Mouse (Mus musculus): ENCODE data around the gene Auts2. TPM values are rescaled to one million over a fixed set of nuclear protein-coding genes. Genes with fewer than 3 reads are reported as not detected.

The Auts2 gene
- polyA plus RNA-seq, 1 experiment, result 39.0 TPM

DNA sequence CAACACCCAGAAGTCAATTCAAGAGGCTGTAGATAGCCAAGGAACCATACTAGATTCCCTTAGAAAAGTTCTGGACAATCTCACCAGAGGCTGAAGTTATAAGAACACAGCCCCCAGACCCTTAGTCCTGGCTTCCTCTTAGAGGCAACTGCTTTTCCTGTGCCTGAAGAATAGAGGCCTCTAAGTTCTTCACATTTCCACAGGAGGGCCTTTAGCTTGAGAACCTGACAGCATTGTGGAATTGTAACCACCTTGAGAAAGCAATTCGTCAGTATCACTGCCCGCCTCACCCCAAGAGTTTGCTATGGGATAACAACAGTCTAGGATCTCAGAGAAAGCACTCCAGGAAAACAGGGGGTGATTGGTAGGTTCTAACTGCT lies 75.8 kb downstream of the Auts2 start:
- H3K4me1 ChIP-seq (ENCODE audit: control insufficient read depth, insufficient read depth, low read length), result peaks cover 4% of the 10 kb centered on the region; the same call in 1 of the 2 replicates
- no peak overlapping the region for H3K4me3 ChIP-seq (replicated peaks; ENCODE audit: insufficient read depth, low read depth, low read length)
- no peaks in the 10 kb centered on the region for H3K27me3 ChIP-seq (ENCODE audit: control insufficient read depth, insufficient read depth, low read length)
- no peak overlapping the region for H3K27ac ChIP-seq (ENCODE audit: insufficient read depth, low read length)
- no peak for TF ChIP-seq POLR2A (IDR thresholded peaks at IDR 0.05; ENCODE audit: borderline replicate concordance, insufficient read depth, low read length)
- DNase-seq, result no peak
- 88% methylated on average over 2 of the region's 2 CpGs for WGBS

- H3K27me3 ChIP-seq (ENCODE audit: control insufficient read depth, insufficient read depth, low read length), result no peaks in the 10 kb centered on the region
- 92% methylated on average over 16 of the region's 16 CpGs for WGBS
- H3K27ac ChIP-seq (ENCODE audit: insufficient read depth, low read length), result no peak overlapping the region
- no peak overlapping the region for H3K4me3 ChIP-seq (replicated peaks; ENCODE audit: insufficient read depth, low read depth, low read length)
- peaks cover 4% of the 10 kb centered on the region; the same call in 1 of the 2 replicates for H3K4me1 ChIP-seq (ENCODE audit: control insufficient read depth, insufficient read depth, low read length)
- TF ChIP-seq POLR2A (IDR thresholded peaks at IDR 0.05; ENCODE audit: borderline replicate concordance, insufficient read depth, low read length) (no peak), CTCF (IDR thresholded peaks at IDR 0.05; ENCODE audit: borderline replicate concordance, insufficient read depth, low read depth, low read length) (no peak)
- no peak for DNase-seq
These were observed 76.4 kb downstream of the Auts2 start for GRCm38 (mm10) chr5:132466427-132467363.

DNA sequence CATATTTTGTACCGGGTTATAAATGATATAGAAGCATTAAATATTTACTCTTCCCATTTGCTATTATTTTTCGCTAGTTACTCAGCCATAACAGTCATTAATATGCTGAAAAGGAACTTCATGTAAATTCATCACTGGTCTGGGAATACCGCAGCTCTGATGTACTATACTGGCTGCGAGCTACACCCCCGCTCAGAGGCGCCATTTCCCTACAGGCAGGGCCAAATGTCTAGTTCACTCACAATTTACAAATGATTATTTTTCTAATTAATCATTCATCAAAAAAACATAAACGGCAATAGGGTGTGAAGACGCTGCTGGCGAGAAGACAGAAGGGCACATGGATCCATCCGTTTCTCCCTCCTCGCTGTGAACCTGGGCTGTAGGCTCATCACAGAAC lies 80.6 kb downstream of the Auts2 start:
- Histone ChIP-seq H3K4me1 (ENCODE audit: control insufficient read depth, insufficient read depth, low read length) (peaks cover 4% of the 10 kb centered on the region; the same call in 1 of the 2 replicates), H3K27me3 (ENCODE audit: control insufficient read depth, insufficient read depth, low read length) (no peaks in the 10 kb centered on the region), H3K4me3 (replicated peaks; ENCODE audit: insufficient read depth, low read depth, low read length) (no peak overlapping the region), H3K27ac (ENCODE audit: insufficient read depth, low read length) (no peak overlapping the region)
- 87% methylated on average over 11 of the region's 11 CpGs for WGBS
- no peak for DNase-seq
- no peak for TF ChIP-seq POLR2A (IDR thresholded peaks at IDR 0.05; ENCODE audit: borderline replicate concordance, insufficient read depth, low read length)
- TF ChIP-seq CTCF (IDR thresholded peaks at IDR 0.05; ENCODE audit: borderline replicate concordance, insufficient read depth, low read depth, low read length), result no peak

GRCm38 (mm10) chr5:132458498-132458897 lies 84.6 kb downstream of the Auts2 start:
- Histone ChIP-seq H3K27me3 (ENCODE audit: control insufficient read depth, insufficient read depth, low read length) (no peaks in the 10 kb centered on the region), H3K27ac (ENCODE audit: insufficient read depth, low read length) (no peak overlapping the region), H3K4me1 (ENCODE audit: control insufficient read depth, insufficient read depth, low read length) (peaks cover 4% of the 10 kb centered on the region; the same call in 1 of the 2 replicates), H3K4me3 (replicated peaks; ENCODE audit: insufficient read depth, low read depth, low read length) (no peak overlapping the region)
- 54% methylated on average over 7 of the region's 7 CpGs for WGBS
- peak in 1 of 2 experiments; percentile 23 for DNase-seq
- no peak for TF ChIP-seq CTCF (IDR thresholded peaks at IDR 0.05; ENCODE audit: borderline replicate concordance, insufficient read depth, low read depth, low read length)
- no peak for TF ChIP-seq POLR2A (IDR thresholded peaks at IDR 0.05; ENCODE audit: borderline replicate concordance, insufficient read depth, low read length)

DNA sequence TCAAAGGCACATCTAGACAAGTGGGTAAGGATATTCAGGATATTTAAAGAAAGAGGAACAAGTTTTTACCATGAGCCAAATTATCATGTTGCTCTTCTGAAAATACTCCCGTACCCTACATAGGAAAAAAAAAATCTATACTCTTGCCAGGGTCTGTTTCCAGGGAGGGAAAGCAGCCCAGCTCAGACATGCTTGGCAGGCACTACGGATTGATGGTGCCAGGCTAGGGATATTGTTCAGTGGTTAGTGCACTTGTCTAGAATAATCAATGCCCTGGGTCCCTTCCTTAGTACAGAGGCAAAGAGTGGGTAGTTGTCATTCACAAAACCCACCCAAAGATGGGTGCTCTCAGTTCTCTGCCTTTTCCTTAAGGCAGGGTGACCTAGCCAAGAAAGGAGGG lies 90.8 kb downstream of the Auts2 start:
- 33% methylated on average over 2 of the region's 2 CpGs for WGBS
- Histone ChIP-seq H3K4me1 (ENCODE audit: control insufficient read depth, insufficient read depth, low read length) (no peaks in the 10 kb centered on the region), H3K4me3 (replicated peaks; ENCODE audit: insufficient read depth, low read depth, low read length) (no peak overlapping the region), H3K27ac (ENCODE audit: insufficient read depth, low read length) (no peak overlapping the region), H3K27me3 (ENCODE audit: control insufficient read depth, insufficient read depth, low read length) (no peaks in the 10 kb centered on the region)
- TF ChIP-seq POLR2A (IDR thresholded peaks at IDR 0.05; ENCODE audit: borderline replicate concordance, insufficient read depth, low read length), result no peak
- TF ChIP-seq CTCF (IDR thresholded peaks at IDR 0.05; ENCODE audit: borderline replicate concordance, insufficient read depth, low read depth, low read length), result no peak
- DNase-seq, result peak in 1 of 2 experiments; percentile 21

DNA sequence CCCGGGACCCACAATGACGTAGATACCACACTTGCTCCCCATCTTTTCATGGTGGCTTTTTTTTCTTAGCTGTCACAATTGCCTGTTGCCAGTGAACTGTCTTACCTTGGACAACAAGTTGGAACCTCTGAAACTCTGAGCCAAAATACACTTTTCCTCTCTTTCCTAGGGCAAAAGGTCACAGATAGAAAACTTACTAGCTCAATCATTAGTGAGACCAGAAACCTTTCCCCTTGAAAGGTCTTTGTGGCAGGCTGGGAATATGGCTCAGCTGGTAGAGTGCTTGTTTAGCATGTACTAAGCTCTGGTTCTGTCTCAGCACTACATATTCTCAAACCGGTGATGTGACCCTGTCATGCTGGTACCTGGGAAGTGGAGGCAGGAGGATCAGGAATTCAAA lies 93.1 kb downstream of the Auts2 start:
- 96% methylated on average over 3 of the region's 3 CpGs for WGBS
- Histone ChIP-seq H3K4me3 (replicated peaks; ENCODE audit: insufficient read depth, low read depth, low read length) (no peak overlapping the region), H3K27me3 (ENCODE audit: control insufficient read depth, insufficient read depth, low read length) (no peaks in the 10 kb centered on the region), H3K4me1 (ENCODE audit: control insufficient read depth, insufficient read depth, low read length) (no peaks in the 10 kb centered on the region), H3K27ac (ENCODE audit: insufficient read depth, low read length) (no peak overlapping the region)
- TF ChIP-seq CTCF (IDR thresholded peaks at IDR 0.05; ENCODE audit: borderline replicate concordance, insufficient read depth, low read depth, low read length) (no peak), POLR2A (IDR thresholded peaks at IDR 0.05; ENCODE audit: borderline replicate concordance, insufficient read depth, low read length) (no peak)
- no peak for DNase-seq

DNA sequence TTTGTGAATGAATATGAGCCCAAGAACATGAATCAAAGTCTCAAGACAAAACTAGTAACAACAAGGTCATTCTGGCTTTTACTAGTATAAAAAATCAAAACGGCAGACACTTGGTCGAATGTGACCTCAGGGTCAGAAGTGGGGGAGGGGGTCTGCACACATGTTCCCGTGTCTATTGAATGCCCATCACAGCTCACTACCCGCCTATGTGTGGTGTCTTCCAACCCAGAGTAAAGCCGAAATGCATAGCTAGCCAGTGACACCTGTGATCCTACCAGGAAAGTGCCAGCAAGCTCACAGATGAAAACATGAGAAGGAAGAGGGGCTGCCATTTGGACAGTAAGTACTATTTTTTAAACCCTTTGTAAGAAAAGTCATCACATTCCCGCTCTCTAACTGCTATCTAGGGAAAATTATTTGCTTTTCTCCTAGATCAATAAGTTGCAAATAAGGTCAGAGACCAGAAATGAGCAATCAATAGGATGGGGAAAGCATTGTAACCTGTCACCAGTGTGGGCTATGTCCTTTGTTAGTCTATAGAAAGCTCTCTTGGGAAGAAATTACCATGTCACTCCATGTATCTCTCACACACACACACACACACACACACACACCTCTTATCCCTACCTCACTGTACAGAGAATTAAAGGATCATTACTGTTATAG lies 94.6 kb downstream of the Auts2 start:
- no peak for DNase-seq
- no peak overlapping the region for H3K27ac ChIP-seq (ENCODE audit: insufficient read depth, low read length)
- no peak for TF ChIP-seq CTCF (IDR thresholded peaks at IDR 0.05; ENCODE audit: borderline replicate concordance, insufficient read depth, low read depth, low read length)
- no peak for TF ChIP-seq POLR2A (IDR thresholded peaks at IDR 0.05; ENCODE audit: borderline replicate concordance, insufficient read depth, low read length)
- no peaks in the 10 kb centered on the region for H3K27me3 ChIP-seq (ENCODE audit: control insufficient read depth, insufficient read depth, low read length)
- H3K4me3 ChIP-seq (replicated peaks; ENCODE audit: insufficient read depth, low read depth, low read length), result no peak overlapping the region
- peaks cover 4% of the 10 kb centered on the region; the same call in 1 of the 2 replicates for H3K4me1 ChIP-seq (ENCODE audit: control insufficient read depth, insufficient read depth, low read length)
- WGBS, result 59% methylated on average over 6 of the region's 6 CpGs

Data from cerebellum, adult 2 months (tissue).